Mouse (Mus musculus): Measurements from ENCODE around the gene Smim10l2a. TPM values are rescaled to one million over a fixed set of nuclear protein-coding genes. Genes with fewer than 3 reads are reported as not detected.

Gene Smim10l2a
- 0.35 and 0.81 TPM in 2 replicates for polyA plus RNA-seq (2012; ENCODE audit: low replicate concordance)

DNA sequence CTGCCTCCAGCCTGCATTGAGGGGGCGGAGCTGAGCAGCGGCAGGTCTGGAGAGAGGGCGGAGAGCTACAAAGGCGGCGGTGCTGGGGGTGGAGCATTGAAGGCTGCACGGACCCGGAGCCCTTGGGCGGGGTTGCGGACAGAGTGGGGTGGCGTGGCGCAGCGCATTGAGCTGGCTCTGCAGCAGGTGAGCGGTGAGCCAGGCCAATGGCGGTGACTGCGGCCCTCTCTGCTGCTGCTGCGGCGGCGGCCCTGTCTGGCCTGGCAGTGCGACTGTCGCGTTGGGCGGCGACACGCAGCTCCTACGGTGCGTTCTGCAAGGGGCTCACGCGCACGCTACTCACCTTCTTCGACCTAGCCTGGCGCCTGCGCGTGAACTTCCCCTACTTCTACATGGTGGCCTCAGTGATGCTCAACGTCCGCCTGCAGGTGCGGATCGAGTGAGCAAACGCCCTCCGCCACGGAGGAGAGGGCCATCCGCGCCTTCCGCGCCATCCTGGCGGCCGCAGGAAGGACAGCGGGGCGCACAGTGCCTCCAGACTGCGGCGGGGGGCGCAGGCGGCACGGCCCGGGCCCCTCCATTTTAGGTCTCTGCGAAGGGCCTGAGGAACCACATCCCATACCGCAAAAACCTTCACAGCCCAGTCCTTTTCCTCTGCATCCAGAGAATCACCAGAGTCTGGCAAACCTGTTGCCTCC is at the start of gene Smim10l2a:
Smim10l2a (plus strand) TSS at position 156 of the 698 bp plus-strand sequence.

GRCm38 (mm10) chrX:56346176-56346931 is 28.0 kb upstream of the Smim10l2a start, which contains the start of gene Zfp449:
TSS of gene Zfp449 (plus strand) at chrX:56346400.

Other genes with a start within 250 kb of the Smim10l2a start
- 0.11 TPM in 1 of 2 replicates, not detected in the other for gene 3830403N18Rik, start 238.0 kb upstream of the Smim10l2a start, polyA plus RNA-seq (2012; ENCODE audit: low replicate concordance)
- gene Gm773, start 161.7 kb upstream of the Smim10l2a start, polyA plus RNA-seq (2012; ENCODE audit: low replicate concordance): not detected in 2 replicates
- 0.09 TPM in 1 of 2 replicates, not detected in the other for gene Zfp449, start 28.2 kb upstream of the Smim10l2a start, polyA plus RNA-seq (2012; ENCODE audit: low replicate concordance)
- gene Gm2174, start 73.4 kb downstream of the Smim10l2a start, polyA plus RNA-seq (2012; ENCODE audit: low replicate concordance): not detected in 2 replicates
- 3.6 and 4.4 TPM in 2 replicates for gene Ints6l, start 80.3 kb downstream of the Smim10l2a start, polyA plus RNA-seq (2012; ENCODE audit: low replicate concordance)
- gene Gm10477, start 150.2 kb downstream of the Smim10l2a start, polyA plus RNA-seq (2012; ENCODE audit: low replicate concordance): not detected in 2 replicates
- not detected in 2 replicates for gene Gm648, start 175.0 kb downstream of the Smim10l2a start, polyA plus RNA-seq (2012; ENCODE audit: low replicate concordance)
- gene Mmgt1, start 223.5 kb downstream of the Smim10l2a start, polyA plus RNA-seq (2012; ENCODE audit: low replicate concordance): 0.39 and 0.85 TPM in 2 replicates
- gene Slc9a6, start 235.2 kb downstream of the Smim10l2a start, polyA plus RNA-seq (2012; ENCODE audit: low replicate concordance): 10.4 and 33.9 TPM in 2 replicates